In the genomic region with DNA sequence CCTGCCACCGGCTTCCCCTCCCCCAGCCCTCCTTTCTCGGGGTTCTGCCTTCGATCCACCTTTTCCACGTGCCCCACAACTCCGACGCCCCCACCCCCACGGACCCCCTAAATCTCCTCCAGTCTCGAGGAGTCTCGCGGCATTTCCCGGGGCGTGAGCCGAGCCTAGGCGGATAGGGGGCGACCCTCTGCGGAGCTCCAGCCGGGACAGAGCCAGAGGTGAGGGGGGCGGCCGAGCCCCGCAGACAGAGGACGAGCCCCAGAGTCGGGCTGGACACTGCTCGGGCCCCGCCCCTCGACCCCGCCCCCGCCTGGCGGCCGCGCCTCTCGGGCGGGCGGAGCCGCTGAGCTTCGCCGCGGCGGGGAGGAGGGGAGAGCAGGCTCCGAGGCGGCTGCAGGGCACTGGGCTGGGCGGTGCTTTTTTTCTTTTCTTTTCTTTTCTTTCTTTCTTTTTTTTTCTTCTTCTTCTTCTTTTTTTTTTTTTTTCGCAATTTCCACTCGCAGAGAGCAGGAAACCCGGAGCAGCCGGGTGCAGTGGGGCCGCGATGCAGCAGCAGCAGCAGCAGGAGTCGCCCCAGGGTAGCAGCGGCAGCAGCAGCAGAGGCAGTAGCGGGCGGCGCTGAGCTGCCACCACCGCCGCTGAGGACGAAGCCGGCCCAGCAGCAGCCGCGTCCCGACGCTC, we compare ENCODE assay signal across 8 mouse cellular contexts. TPM values are rescaled to one million over a fixed set of nuclear protein-coding genes. Genes with fewer than 3 reads are reported as not detected.
DNase-seq lines count a peak whose midpoint lies in the region; ATAC-seq and TF ChIP-seq lines count a peak whose summit lies in the region.

A gene (plus strand): TSS at position 366 of the 681 bp plus-strand sequence.

- DNase-seq in CH12.LX (ENCODE audit: extremely low read depth) = peak; percentile 44
- peak; percentile 41 for DNase-seq in c-Kit-positive CD71-positive TER-119-positive erythroid progenitor cells, embryonic 14.5 days (ENCODE audit: low spot score)
- DNase-seq in kidney, postnatal 14 days = peak; percentile 83
- peak; percentile 26 to 46 (median 38) for DNase-seq in liver, embryonic 14.5 days (ENCODE audit: low read depth in 3 of 3, low spot score in 3 of 3)
- DNase-seq in neural tube, embryonic 10.5 days (ENCODE audit: extremely low spot score, low spot score) = peak; percentile 65
- peak; percentile 73 for DNase-seq in stomach, postnatal 0 days (ENCODE audit: low spot score)

- dilution Hi-C loops in CH12.LX (cut with MboI; ENCODE audit: extremely low pct_ligation_motif_present, extremely low pct_unique_long_range_greater_than_20kb, low sequenced_read_pairs) = no loop called here

- no peaks in the 10 kb centered on the region for H3K9me3 ChIP-seq in CH12.LX (replicated peaks; ENCODE audit: low read length)
- H3K9me3 ChIP-seq in forebrain, embryonic 12.5 days = no peaks in the 10 kb centered on the region
- H3K9me3 ChIP-seq in heart, embryonic 15.5 days (replicated peaks) = no peaks in the 10 kb centered on the region
- no peaks in the 10 kb centered on the region for H3K9me3 ChIP-seq in liver, embryonic 14.5 days (ENCODE audit: control insufficient read depth, low read length)
- no peaks in the 10 kb centered on the region for H3K9me3 ChIP-seq in stomach, postnatal 0 days (ENCODE audit: control insufficient read depth, low read length)

- H3K27ac ChIP-seq in CH12.LX (ENCODE audit: insufficient read depth, low read depth) = peak within 1 kb of the TSS; percentile 86
- H3K27ac ChIP-seq in forebrain, embryonic 12.5 days = peak within 1 kb of the TSS; percentile 69
- H3K27ac ChIP-seq in heart, embryonic 15.5 days = peak within 1 kb of the TSS; percentile 77
- no peak within 1 kb of the TSS for H3K27ac ChIP-seq in liver, embryonic 14.5 days
- peak within 1 kb of the TSS; percentile 45; the same call in 1 of the 2 replicates for H3K27ac ChIP-seq in stomach, postnatal 0 days (replicated peaks)

- in situ Hi-C loops in CH12.LX (cut with MboI; ENCODE audit: low pct_ligation_motif_present, low pct_unique_long_range_greater_than_20kb, low sequenced_read_pairs) = loop anchor here (10.0 to 25.0 kb wide), 4 partner anchors 135 to 488 kb away; no protein-coding TSS in a partner anchor

- H3K4me2 ChIP-seq in CH12.LX (ENCODE audit: insufficient read depth, low read depth, poor library complexity, severe bottlenecking) = peak within 1 kb of the TSS; percentile 95
- peak within 1 kb of the TSS; percentile 65 for H3K4me2 ChIP-seq in forebrain, embryonic 12.5 days
- peak within 1 kb of the TSS; percentile 86 for H3K4me2 ChIP-seq in heart, embryonic 15.5 days
- peak within 1 kb of the TSS; percentile 85 for H3K4me2 ChIP-seq in liver, embryonic 14.5 days (ENCODE audit: low read depth)
- peak within 1 kb of the TSS; percentile 70 for H3K4me2 ChIP-seq in stomach, postnatal 0 days (replicated peaks; ENCODE audit: low read depth)

- no peak for TF ChIP-seq EP300 in CH12.LX (IDR thresholded peaks at IDR 0.05; ENCODE audit: low read length)
- no peak for TF ChIP-seq EP300 in liver, embryonic 14.5 days (IDR thresholded peaks at IDR 0.05; ENCODE audit: low read depth)
- no peak for TF ChIP-seq EP300 in stomach, postnatal 0 days (optimal IDR thresholded peaks at IDR 0.05)

- TF ChIP-seq CTCF in CH12.LX (conservative IDR thresholded peaks at IDR 0.05 in 1 of 2, IDR thresholded peaks at IDR 0.05 in 1 of 2; ENCODE audit: low read depth in 2 of 2, low read length in 2 of 2) = peak in 1 of 2 experiments; percentile 48; a peak in 2 of 4 replicates
- peak; percentile 47 for TF ChIP-seq CTCF in liver, embryonic 14.5 days (IDR thresholded peaks at IDR 0.05; ENCODE audit: low read depth)
- TF ChIP-seq CTCF in stomach, postnatal 0 days (IDR thresholded peaks at IDR 0.05; ENCODE audit: low read depth) = peak; percentile 58

- H3K4me3 ChIP-seq in CH12.LX (replicated peaks in 1 of 3; ENCODE audit: low read depth in 2 of 3, low read length in 2 of 3, poor library complexity in 1 of 3) = peak within 1 kb of the TSS; percentile 56 to 82 (median 66)
- peak within 1 kb of the TSS; percentile 57 for H3K4me3 ChIP-seq in forebrain, embryonic 12.5 days (replicated peaks)
- peak within 1 kb of the TSS; percentile 72 for H3K4me3 ChIP-seq in heart, embryonic 15.5 days
- H3K4me3 ChIP-seq in liver, embryonic 14.5 days (ENCODE audit: insufficient read depth in 1 of 2, low read depth in 2 of 2, low read length in 2 of 2) = peak within 1 kb of the TSS; percentile 73 to 76
- peak within 1 kb of the TSS; percentile 51 for H3K4me3 ChIP-seq in stomach, postnatal 0 days (ENCODE audit: low read depth, low read length)

- peaks cover 7 to 11% of the 10 kb centered on the region in 2 experiments for H3K4me1 ChIP-seq in CH12.LX (ENCODE audit: control insufficient read depth in 1 of 2, insufficient read depth in 2 of 2)
- peaks cover 4% of the 10 kb centered on the region; the same call in 1 of the 2 replicates for H3K4me1 ChIP-seq in forebrain, embryonic 12.5 days
- peaks cover 5% of the 10 kb centered on the region for H3K4me1 ChIP-seq in heart, embryonic 15.5 days (replicated peaks)
- H3K4me1 ChIP-seq in liver, embryonic 14.5 days (replicated peaks; ENCODE audit: control insufficient read depth in 2 of 2, insufficient read depth in 2 of 2, low read length in 1 of 2) = peaks cover 0 to 4% of the 10 kb centered on the region in 2 experiments; a peak in 2 of 4 replicates
- H3K4me1 ChIP-seq in stomach, postnatal 0 days (replicated peaks; ENCODE audit: control insufficient read depth, insufficient read depth) = no peaks in the 10 kb centered on the region

- H3K36me3 ChIP-seq in CH12.LX (replicated peaks in 1 of 2; ENCODE audit: control insufficient read depth in 1 of 2, insufficient read depth in 1 of 2, low read length in 1 of 2) = peaks cover 3 to 4% of the 10 kb centered on the region in 2 experiments
- no peaks in the 10 kb centered on the region for H3K36me3 ChIP-seq in forebrain, embryonic 12.5 days (replicated peaks)
- H3K36me3 ChIP-seq in heart, embryonic 15.5 days = no peaks in the 10 kb centered on the region
- H3K36me3 ChIP-seq in liver, embryonic 14.5 days (replicated peaks; ENCODE audit: control insufficient read depth, insufficient read depth, low read depth) = no peaks in the 10 kb centered on the region
- no peaks in the 10 kb centered on the region for H3K36me3 ChIP-seq in stomach, postnatal 0 days (ENCODE audit: control insufficient read depth, insufficient read depth, low read length)

- 22% methylated on average over 41 of the region's 60 CpGs for WGBS in forebrain, embryonic 12.5 days
- WGBS in heart, embryonic 15.5 days = 17% methylated on average over 48 of the region's 60 CpGs
- 17% methylated on average over 41 of the region's 60 CpGs for WGBS in liver, embryonic 14.5 days (ENCODE audit: insufficient replicate concordance)
- 7% methylated on average over 19 of the region's 60 CpGs for WGBS in stomach, postnatal 0 days

- ATAC-seq in forebrain, embryonic 12.5 days (ENCODE audit: low FRiP score) = peak; percentile 91
- ATAC-seq in heart, embryonic 15.5 days (replicated peaks; ENCODE audit: insufficient number of reproducible peaks, insufficient read depth, low FRiP score, low read depth) = peak; percentile 84
- ATAC-seq in liver, embryonic 14.5 days (ENCODE audit: insufficient read depth) = peak; percentile 88
- ATAC-seq in stomach, postnatal 0 days (ENCODE audit: low FRiP score, low TSS enrichment) = peak; percentile 90

- peak within 1 kb of the TSS; percentile 64 for H3K9ac ChIP-seq in CH12.LX (ENCODE audit: insufficient read depth, low read depth)
- H3K9ac ChIP-seq in forebrain, embryonic 12.5 days = peak within 1 kb of the TSS; percentile 63
- peak within 1 kb of the TSS; percentile 73 for H3K9ac ChIP-seq in heart, embryonic 15.5 days
- H3K9ac ChIP-seq in liver, embryonic 14.5 days (replicated peaks) = peak within 1 kb of the TSS; percentile 72
- H3K9ac ChIP-seq in stomach, postnatal 0 days (ENCODE audit: low read length) = peak within 1 kb of the TSS; percentile 54

- TF ChIP-seq POLR2A in CH12.LX (IDR thresholded peaks at IDR 0.05; ENCODE audit: low read depth, low read length) = peak; percentile 29; the same call in 1 of the 2 replicates

- peaks cover 8% of the 10 kb centered on the region; the same call in 1 of the 2 replicates for H3K79me2 ChIP-seq in CH12.LX (replicated peaks; ENCODE audit: control insufficient read depth, extremely low read depth, insufficient read depth, poor library complexity, severe bottlenecking)

- peak; percentile 51 for TF ChIP-seq RAD21 in CH12.LX (IDR thresholded peaks at IDR 0.05; ENCODE audit: low read depth, low read length)

- no peaks in the 10 kb centered on the region for H3K27me3 ChIP-seq in CH12.LX (replicated peaks)
- peaks cover 31% of the 10 kb centered on the region for H3K27me3 ChIP-seq in forebrain, embryonic 12.5 days
- H3K27me3 ChIP-seq in heart, embryonic 15.5 days = no peaks in the 10 kb centered on the region
- H3K27me3 ChIP-seq in liver, embryonic 14.5 days (ENCODE audit: control insufficient read depth, insufficient read depth, low read length) = no peaks in the 10 kb centered on the region
- no peaks in the 10 kb centered on the region for H3K27me3 ChIP-seq in stomach, postnatal 0 days (ENCODE audit: control insufficient read depth, insufficient read depth, low read length)

TF ChIP-seq in CH12.LX, 34 proteins besides CTCF, POLR2A, EP300 and RAD21 (continues in another document):
- TF ChIP-seq BHLHE40 (IDR thresholded peaks at IDR 0.05; ENCODE audit: low read depth, low read length) (no peak), ZKSCAN1 (IDR thresholded peaks at IDR 0.05; ENCODE audit: borderline replicate concordance, low read depth, low read length) (no peak), UBTF (IDR thresholded peaks at IDR 0.05; ENCODE audit: low read depth, low read length) (no peak), POLR2AphosphoS2 (IDR thresholded peaks at IDR 0.05; ENCODE audit: low read depth, low read length) (no peak), GABPA (IDR thresholded peaks at IDR 0.05; ENCODE audit: insufficient replicate concordance, low read depth, low read length) (no peak), JUND (conservative IDR thresholded peaks at IDR 0.05; ENCODE audit: low read depth, low read length) (no peak), ZMIZ1 (IDR thresholded peaks at IDR 0.05; ENCODE audit: low read depth, low read length) (no peak), CHD2 (IDR thresholded peaks at IDR 0.05; ENCODE audit: low read length) (0 out of 2 replicates have a peak, but pooled peaks have one; percentile 34), TBP (conservative IDR thresholded peaks at IDR 0.05; ENCODE audit: low read depth, low read length) (no peak), MXI1 (IDR thresholded peaks at IDR 0.05; ENCODE audit: low read depth, low read length) (no peak)

RNA-seq across cellular contexts. Expression of the gene that starts here (rescaled TPM):
- total RNA-seq in CH12.LX (2012; rRNA removed) (45.4 and 47.6 TPM in 2 replicates), CH12.LX (2014; rRNA removed) (48.2 and 49.7 TPM in 2 replicates)
- 70.2 and 85.8 TPM in 2 replicates for polyA plus RNA-seq in CH12.LX (2012; ENCODE audit: insufficient read length, low read depth)
- polyA plus RNA-seq in forebrain, embryonic 12.5 days (2016; fragmentation: Nextera tagmentation; extraction: Ambion mirVana) = 31.1 and 31.2 TPM in 2 replicates
- 128 and 154 TPM in 2 replicates for polyA plus RNA-seq in heart, embryonic 15.5 days (2015; fragmentation: Nextera tagmentation; extraction: Ambion mirVana)
- 3.0 and 4.0 TPM in 2 replicates for polyA plus RNA-seq in liver, embryonic 14.5 days (2012; rRNA removed)
- 9.9 and 11.2 TPM in 2 replicates for polyA plus RNA-seq in liver, embryonic 14.5 days (2014; fragmentation: Nextera tagmentation; extraction: Ambion mirVana)
- polyA plus RNA-seq in stomach, postnatal 0 days (2015; fragmentation: Nextera tagmentation; extraction: Ambion mirVana) = 11.0 and 13.3 TPM in 2 replicates
